Mouse (Mus musculus): ENCODE results near the gene Dcun1d4. TPM values are rescaled to one million over a fixed set of nuclear protein-coding genes. Genes with fewer than 3 reads are reported as not detected.
A peak's percentile ranks its signal among the peaks of the same experiment; 100 is the strongest.
"Not testable (repeated sequence)": the region's sequence is repeated elsewhere in the genome, so short reads cannot be mapped to it uniquely, and the experiment has no call there.

Dcun1d4 gene
- polyA plus RNA-seq, 1 experiment from 2014 or later = 29.8 TPM

- Histone ChIP-seq H3K4me3 (ENCODE audit: low read length) (no peak overlapping the region), H3K36me3 (ENCODE audit: control insufficient read depth, insufficient read depth, low read length) (no peaks in the 10 kb centered on the region), H3K27me3 (ENCODE audit: control insufficient read depth, insufficient read depth, low read length) (no peaks in the 10 kb centered on the region), H3K27ac (ENCODE audit: low read depth, low read length) (no peak overlapping the region), H3K9me3 (ENCODE audit: control insufficient read depth, low read length) (no peaks in the 10 kb centered on the region), H3K4me2 (replicated peaks; ENCODE audit: low read depth, low read length) (no peak overlapping the region), H3K9ac (ENCODE audit: low read depth, low read length) (no peak overlapping the region), H3K4me1 (ENCODE audit: control insufficient read depth, insufficient read depth, low read length) (no peaks in the 10 kb centered on the region)
- no peak for ATAC-seq (ENCODE audit: low FRiP score, low TSS enrichment)
- WGBS = 83% methylated on average over 20 of the region's 20 CpGs
Measured at GRCm38 (mm10) chr5:73474412-73475405, 6.1 kb upstream of the Dcun1d4 start.

GRCm38 (mm10) chr5:73481401-73481800, 601 bp downstream of the Dcun1d4 start:
- Histone ChIP-seq H3K36me3 (ENCODE audit: control insufficient read depth, insufficient read depth, low read length) (no peaks in the 10 kb centered on the region), H3K9me3 (ENCODE audit: control insufficient read depth, low read length) (no peaks in the 10 kb centered on the region), H3K27ac (ENCODE audit: low read depth, low read length) (no peak overlapping the region), H3K4me2 (replicated peaks; ENCODE audit: low read depth, low read length) (no peak overlapping the region), H3K9ac (ENCODE audit: low read depth, low read length) (no peak overlapping the region), H3K27me3 (ENCODE audit: control insufficient read depth, insufficient read depth, low read length) (no peaks in the 10 kb centered on the region), H3K4me1 (ENCODE audit: control insufficient read depth, insufficient read depth, low read length) (no peaks in the 10 kb centered on the region), H3K4me3 (ENCODE audit: low read length) (no peak overlapping the region)
- 90% methylated on average over 7 of the region's 7 CpGs for WGBS
- no peak for ATAC-seq (ENCODE audit: low FRiP score, low TSS enrichment)

GRCm38 (mm10) chr5:73482381-73482780, 1.6 kb downstream of the Dcun1d4 start:
- not testable (repeated sequence) for ATAC-seq (ENCODE audit: low FRiP score, low TSS enrichment); H3K36me3 ChIP-seq (ENCODE audit: control insufficient read depth, insufficient read depth, low read length)
- 90% methylated on average over 1 of the region's 1 CpGs for WGBS

GRCm38 (mm10) chr5:73484016-73484615, 3.3 kb downstream of the Dcun1d4 start:
- H3K27me3 ChIP-seq (ENCODE audit: control insufficient read depth, insufficient read depth, low read length) = no peaks in the 10 kb centered on the region
- H3K4me1 ChIP-seq (ENCODE audit: control insufficient read depth, insufficient read depth, low read length) = no peaks in the 10 kb centered on the region
- H3K36me3 ChIP-seq (ENCODE audit: control insufficient read depth, insufficient read depth, low read length) = no peaks in the 10 kb centered on the region
- no peak overlapping the region for H3K27ac ChIP-seq (ENCODE audit: low read depth, low read length)
- no peaks in the 10 kb centered on the region for H3K9me3 ChIP-seq (ENCODE audit: control insufficient read depth, low read length)
- ATAC-seq (ENCODE audit: low FRiP score, low TSS enrichment) = no peak
- no peak overlapping the region for H3K4me3 ChIP-seq (ENCODE audit: low read length)
- H3K4me2 ChIP-seq (replicated peaks; ENCODE audit: low read depth, low read length) = no peak overlapping the region
- 85% methylated on average over 5 of the region's 5 CpGs for WGBS
- H3K9ac ChIP-seq (ENCODE audit: low read depth, low read length) = no peak overlapping the region

More at GRCm38 (mm10) chr5:73482381-73482780, 1.6 kb downstream of the Dcun1d4 start:
- H3K9me3 ChIP-seq (ENCODE audit: control insufficient read depth, low read length); H3K27me3 ChIP-seq (ENCODE audit: control insufficient read depth, insufficient read depth, low read length); H3K9ac ChIP-seq (ENCODE audit: low read depth, low read length); H3K4me2 ChIP-seq (replicated peaks; ENCODE audit: low read depth, low read length); H3K4me1 ChIP-seq (ENCODE audit: control insufficient read depth, insufficient read depth, low read length); H3K27ac ChIP-seq (ENCODE audit: low read depth, low read length); H3K4me3 ChIP-seq (ENCODE audit: low read length): not testable (repeated sequence)

GRCm38 (mm10) chr5:73486451-73486850, 5.7 kb downstream of the Dcun1d4 start:
- H3K27ac ChIP-seq (ENCODE audit: low read depth, low read length) = no peak overlapping the region
- H3K27me3 ChIP-seq (ENCODE audit: control insufficient read depth, insufficient read depth, low read length) = no peaks in the 10 kb centered on the region
- 54% methylated on average over 4 of the region's 4 CpGs for WGBS
- no peak overlapping the region for H3K9ac ChIP-seq (ENCODE audit: low read depth, low read length)
- no peak overlapping the region for H3K4me3 ChIP-seq (ENCODE audit: low read length)
- H3K4me1 ChIP-seq (ENCODE audit: control insufficient read depth, insufficient read depth, low read length) = no peaks in the 10 kb centered on the region
- H3K9me3 ChIP-seq (ENCODE audit: control insufficient read depth, low read length) = no peaks in the 10 kb centered on the region
- no peak for ATAC-seq (ENCODE audit: low FRiP score, low TSS enrichment)
- no peak overlapping the region for H3K4me2 ChIP-seq (replicated peaks; ENCODE audit: low read depth, low read length)
- no peaks in the 10 kb centered on the region for H3K36me3 ChIP-seq (ENCODE audit: control insufficient read depth, insufficient read depth, low read length)

- Histone ChIP-seq H3K9me3 (ENCODE audit: control insufficient read depth, low read length) (no peaks in the 10 kb centered on the region), H3K4me3 (ENCODE audit: low read length) (peak overlapping the region; percentile 88), H3K4me1 (ENCODE audit: control insufficient read depth, insufficient read depth, low read length) (peaks cover 3% of the 10 kb centered on the region; the same call in 1 of the 2 replicates), H3K4me2 (replicated peaks; ENCODE audit: low read depth, low read length) (peak overlapping the region; percentile 87), H3K27me3 (ENCODE audit: control insufficient read depth, insufficient read depth, low read length) (no peaks in the 10 kb centered on the region), H3K9ac (ENCODE audit: low read depth, low read length) (peak overlapping the region; percentile 69), H3K36me3 (ENCODE audit: control insufficient read depth, insufficient read depth, low read length) (no peaks in the 10 kb centered on the region), H3K27ac (ENCODE audit: low read depth, low read length) (peak overlapping the region; percentile 76; the same call in 1 of the 2 replicates)
- WGBS = 5% methylated on average over 14 of the region's 14 CpGs
- no peak for ATAC-seq (ENCODE audit: low FRiP score, low TSS enrichment)
Measured at GRCm38 (mm10) chr5:73489915-73490314, 9.1 kb downstream of the Dcun1d4 start.

GRCm38 (mm10) chr5:73490596-73491073, 9.8 kb downstream of the Dcun1d4 start:
- under 1% methylated on average over 37 of the region's 37 CpGs for WGBS
- peaks cover 3% of the 10 kb centered on the region; the same call in 1 of the 2 replicates for H3K4me1 ChIP-seq (ENCODE audit: control insufficient read depth, insufficient read depth, low read length)
- H3K9me3 ChIP-seq (ENCODE audit: control insufficient read depth, low read length) = no peaks in the 10 kb centered on the region
- no peaks in the 10 kb centered on the region for H3K27me3 ChIP-seq (ENCODE audit: control insufficient read depth, insufficient read depth, low read length)
- H3K4me3 ChIP-seq (ENCODE audit: low read length) = peak overlapping the region; percentile 88
- H3K27ac ChIP-seq (ENCODE audit: low read depth, low read length) = peak overlapping the region; percentile 94; the same call in 1 of the 2 replicates
- H3K36me3 ChIP-seq (ENCODE audit: control insufficient read depth, insufficient read depth, low read length) = no peaks in the 10 kb centered on the region
- peak overlapping the region; percentile 72 for H3K9ac ChIP-seq (ENCODE audit: low read depth, low read length)
- peak overlapping the region; percentile 95 for H3K4me2 ChIP-seq (replicated peaks; ENCODE audit: low read depth, low read length)
- ATAC-seq (ENCODE audit: low FRiP score, low TSS enrichment) = peak; percentile 98

- Histone ChIP-seq H3K27me3 (ENCODE audit: control insufficient read depth, insufficient read depth, low read length) (no peaks in the 10 kb centered on the region), H3K27ac (ENCODE audit: low read depth, low read length) (peak overlapping the region; percentile 94), H3K36me3 (ENCODE audit: control insufficient read depth, insufficient read depth, low read length) (no peaks in the 10 kb centered on the region), H3K9ac (ENCODE audit: low read depth, low read length) (peak overlapping the region; percentile 72), H3K4me2 (replicated peaks; ENCODE audit: low read depth, low read length) (peak overlapping the region; percentile 95), H3K9me3 (ENCODE audit: control insufficient read depth, low read length) (no peaks in the 10 kb centered on the region), H3K4me3 (ENCODE audit: low read length) (peak overlapping the region; percentile 88), H3K4me1 (ENCODE audit: control insufficient read depth, insufficient read depth, low read length) (peaks cover 3% of the 10 kb centered on the region; the same call in 1 of the 2 replicates)
- peak; percentile 51 for ATAC-seq (ENCODE audit: low FRiP score, low TSS enrichment)
- under 1% methylated on average over 67 of the region's 70 CpGs for WGBS
Measured at GRCm38 (mm10) chr5:73491074-73491836, 10.5 kb downstream of the Dcun1d4 start.
